Mouse (Mus musculus) megakaryocyte, embryonic 14.5 days (primary cell): ENCODE results near the gene Sufu. TPM values are rescaled to one million over a fixed set of nuclear protein-coding genes. Genes with fewer than 3 reads are reported as not detected.

Source experiments
- H3K27me3 ChIP-seq: replicated peaks from 2 replicates; pipeline ENCODE3; 2012; ENCODE audit warnings: inconsistent platforms
- H3K36me3 ChIP-seq: replicated peaks from 2 replicates; pipeline ENCODE3; 2012; ENCODE audit warnings: low read length, inconsistent platforms, mixed read lengths
- H3K4me1 ChIP-seq: 2 replicates; pipeline ENCODE4 v1.6.1; 2012; ENCODE audit warnings: inconsistent platforms
- H3K4me3 ChIP-seq: replicated peaks from 2 replicates; pipeline ENCODE3; 2012; ENCODE audit warnings: moderate library complexity, mild to moderate bottlenecking, inconsistent platforms
- H3K9me3 ChIP-seq: 2 replicates; pipeline ENCODE4 v1.6.1; 2012; ENCODE audit warnings: inconsistent platforms
- FLI1 ChIP-seq: IDR thresholded peaks from 2 replicates; pipeline ENCODE4 v1.6.1; 2012; ENCODE audit warnings: low read length, inconsistent platforms, mixed read lengths
- GATA1 ChIP-seq: IDR thresholded peaks from 3 replicates; pipeline ENCODE4 v1.6.1; 2012; ENCODE audit warnings: mixed read lengths, low read length, inconsistent platforms, borderline replicate concordance
- polyA plus RNA-seq: library from polyadenylated mRNA; stranded (reverse); fragments of >175 nt; gene quantifications from 2 replicates; pipeline ENCODE4 v1.2.3, GENCODE M21; 2012; ENCODE audit warnings: low replicate concordance; ENCODE audit not compliant: insufficient read depth

Gene Sufu
- polyA plus RNA-seq, 1 experiment = 8.7 TPM

DNA sequence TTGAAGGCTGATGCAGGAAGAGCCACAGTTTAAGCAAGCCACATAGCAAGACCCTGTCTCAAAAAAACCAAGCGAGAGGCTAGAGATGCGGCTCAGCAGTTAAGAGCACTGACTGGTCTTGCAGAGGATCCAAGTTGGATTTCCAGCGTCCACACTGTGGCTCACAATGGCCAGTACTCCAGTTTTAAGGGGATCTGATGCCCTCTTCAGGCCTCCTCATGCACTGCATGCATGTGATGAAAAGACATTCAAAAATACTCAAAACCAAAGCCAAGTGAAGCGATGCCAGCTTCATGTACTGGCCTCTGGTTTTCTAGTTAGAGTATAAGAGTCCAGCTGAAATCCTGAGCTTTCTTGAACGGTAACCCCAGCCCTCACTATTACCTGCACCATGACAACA, 6.8 kb upstream of the Sufu start:
- Histone ChIP-seq H3K27me3 (no peaks in the 10 kb centered on the region), H3K9me3 (no peaks in the 10 kb centered on the region), H3K4me3 (no peak overlapping the region), H3K4me1 (peaks cover 48% of the 10 kb centered on the region), H3K36me3 (peaks cover 66% of the 10 kb centered on the region)
- TF ChIP-seq FLI1 (no peak), GATA1 (no peak)

DNA sequence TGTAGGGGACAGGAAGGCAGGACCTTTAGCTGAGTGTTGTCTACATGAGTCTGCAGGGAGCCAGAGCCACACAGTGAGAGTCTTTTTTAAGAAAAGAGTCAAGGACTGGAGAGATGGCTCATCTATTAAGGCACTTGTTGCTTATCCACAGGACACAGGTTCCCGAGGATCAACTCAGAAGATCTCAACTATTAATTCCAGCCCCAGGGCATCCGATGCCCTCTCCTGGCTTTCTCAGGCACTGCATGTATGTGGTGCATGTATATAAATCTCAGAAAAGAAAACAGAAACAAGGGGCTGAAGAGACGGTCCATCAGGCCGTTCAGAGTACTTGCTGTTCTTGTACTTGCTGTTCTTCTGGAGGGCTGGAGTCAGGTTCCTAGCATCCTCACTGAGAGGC, 4.7 kb upstream of the Sufu start:
- H3K27me3 ChIP-seq = no peaks in the 10 kb centered on the region
- H3K36me3 ChIP-seq = peaks cover 48% of the 10 kb centered on the region
- TF ChIP-seq GATA1 (no peak), FLI1 (no peak)
- H3K4me3 ChIP-seq = no peak overlapping the region
- H3K9me3 ChIP-seq = no peaks in the 10 kb centered on the region
- peaks cover 49% of the 10 kb centered on the region for H3K4me1 ChIP-seq

DNA sequence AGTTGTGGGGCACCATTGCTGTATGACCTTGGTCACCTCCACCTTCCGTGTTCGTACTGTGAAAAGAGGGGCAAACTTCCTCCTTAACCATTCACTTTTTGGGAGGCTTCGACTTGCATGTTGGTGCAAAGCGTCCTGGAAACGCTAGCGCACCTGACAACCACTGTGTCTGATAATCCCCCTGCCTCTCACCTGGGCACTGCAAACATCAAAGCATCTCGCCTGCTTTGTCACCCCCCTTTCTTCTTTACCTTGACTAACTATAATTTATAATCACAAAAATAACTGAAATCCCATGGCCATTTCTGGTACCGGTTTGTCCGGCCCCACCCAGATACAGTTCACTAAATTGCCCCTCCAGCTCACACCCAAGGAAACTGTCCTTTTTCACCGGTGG, 2.0 kb upstream of the Sufu start:
- Histone ChIP-seq H3K4me3 (peak overlapping the region; percentile 98), H3K4me1 (peaks cover 62% of the 10 kb centered on the region), H3K9me3 (no peaks in the 10 kb centered on the region), H3K36me3 (peaks cover 26% of the 10 kb centered on the region), H3K27me3 (no peaks in the 10 kb centered on the region)
- TF ChIP-seq FLI1 (no peak), GATA1 (no peak)

GRCm38 (mm10) chr19:46395109-46396009, 1.3 kb upstream of the Sufu start, which contains the start of gene Actr1a:
Gene Actr1a, minus strand, starts transcription at chr19:46395748.
- peaks cover 26% of the 10 kb centered on the region for H3K36me3 ChIP-seq
- TF ChIP-seq GATA1 (no peak), FLI1 (no peak)
- H3K4me3 ChIP-seq = peak within 1 kb of the TSS; percentile 98
- H3K4me1 ChIP-seq = peaks cover 57% of the 10 kb centered on the region
- H3K9me3 ChIP-seq = no peaks in the 10 kb centered on the region
- no peaks in the 10 kb centered on the region for H3K27me3 ChIP-seq

DNA sequence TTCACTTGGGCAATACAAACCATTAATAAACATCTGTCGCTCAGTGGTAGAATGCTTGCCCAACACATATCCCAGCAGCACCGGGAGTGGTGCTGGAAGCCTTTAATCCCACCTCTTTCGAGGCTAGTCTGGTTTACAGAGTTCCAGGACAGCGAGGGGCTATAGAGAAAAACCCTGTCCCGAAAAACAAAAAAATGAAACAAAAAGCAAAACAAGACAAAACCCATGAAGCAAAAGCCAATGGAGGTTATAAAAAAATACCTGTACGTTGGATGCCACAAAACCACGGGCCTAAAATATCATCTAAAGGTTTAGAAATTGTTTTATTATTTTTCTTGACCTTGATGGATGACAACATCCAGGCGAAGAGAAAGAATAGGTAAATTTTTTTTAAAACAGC, 587 bp upstream of the Sufu start:
- Histone ChIP-seq H3K36me3 (peaks cover 27% of the 10 kb centered on the region), H3K4me3 (peak overlapping the region; percentile 98), H3K27me3 (no peaks in the 10 kb centered on the region), H3K9me3 (no peaks in the 10 kb centered on the region), H3K4me1 (peaks cover 52% of the 10 kb centered on the region)
- no peak for TF ChIP-seq GATA1
- no peak for TF ChIP-seq FLI1

- H3K27me3 ChIP-seq = no peaks in the 10 kb centered on the region
- no peaks in the 10 kb centered on the region for H3K9me3 ChIP-seq
- H3K36me3 ChIP-seq = peaks cover 26% of the 10 kb centered on the region
- no peak for TF ChIP-seq FLI1
- TF ChIP-seq GATA1 = no peak
- peak overlapping the region; percentile 98 for H3K4me3 ChIP-seq
- peaks cover 44% of the 10 kb centered on the region for H3K4me1 ChIP-seq
Observed at GRCm38 (mm10) chr19:46397436-46398001, 823 bp downstream of the Sufu start.

- TF ChIP-seq FLI1 (no peak), GATA1 (no peak)
- Histone ChIP-seq H3K4me1 (peaks cover 39% of the 10 kb centered on the region), H3K27me3 (no peaks in the 10 kb centered on the region), H3K36me3 (peaks cover 35% of the 10 kb centered on the region), H3K4me3 (peak overlapping the region; percentile 98), H3K9me3 (no peaks in the 10 kb centered on the region)
Observed at GRCm38 (mm10) chr19:46398401-46398800, 1.7 kb downstream of the Sufu start.

GRCm38 (mm10) chr19:46399372-46399771, 2.7 kb downstream of the Sufu start:
- Histone ChIP-seq H3K4me1 (peaks cover 32% of the 10 kb centered on the region), H3K9me3 (no peaks in the 10 kb centered on the region), H3K4me3 (no peak overlapping the region), H3K27me3 (no peaks in the 10 kb centered on the region), H3K36me3 (peaks cover 44% of the 10 kb centered on the region)
- no peak for TF ChIP-seq FLI1
- no peak for TF ChIP-seq GATA1

DNA sequence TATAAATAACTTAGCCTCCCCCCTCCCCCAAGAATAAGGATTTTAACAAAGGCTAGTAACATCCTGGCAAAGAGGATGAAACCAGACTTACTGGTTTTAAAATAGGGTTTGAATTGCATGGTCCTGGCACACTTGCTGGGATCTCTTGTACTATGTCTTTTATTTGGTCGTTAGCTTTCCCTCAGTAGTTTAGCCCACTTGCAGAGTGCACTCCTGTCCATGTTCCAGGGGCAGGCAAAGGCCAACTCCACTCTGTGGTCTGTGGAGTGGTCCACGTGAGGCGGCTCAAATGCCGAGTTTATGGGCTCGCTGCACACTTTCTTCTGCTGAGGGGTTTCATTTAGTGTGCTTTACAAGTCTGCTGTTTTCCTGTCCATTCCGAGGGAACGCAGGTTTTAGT, 3.2 kb downstream of the Sufu start:
- TF ChIP-seq GATA1 = no peak
- no peak for TF ChIP-seq FLI1
- H3K36me3 ChIP-seq = peaks cover 50% of the 10 kb centered on the region

GRCm38 (mm10) chr19:46400558-46400957, 3.9 kb downstream of the Sufu start:
- Histone ChIP-seq H3K27me3 (no peaks in the 10 kb centered on the region), H3K9me3 (no peaks in the 10 kb centered on the region), H3K4me1 (peaks cover 28% of the 10 kb centered on the region), H3K4me3 (no peak overlapping the region), H3K36me3 (peaks cover 56% of the 10 kb centered on the region)
- TF ChIP-seq GATA1 (no peak), FLI1 (no peak)

More for the DNA sequence above, 3.2 kb downstream of the Sufu start:
- Histone ChIP-seq H3K4me3 (no peak overlapping the region), H3K4me1 (peaks cover 28% of the 10 kb centered on the region), H3K27me3 (no peaks in the 10 kb centered on the region), H3K9me3 (no peaks in the 10 kb centered on the region)
